Mouse (Mus musculus) left cerebral cortex, adult 8-10 months (tissue): ENCODE results near the gene Rfx7. TPM values are rescaled to one million over a fixed set of nuclear protein-coding genes. Genes with fewer than 3 reads are reported as not detected.
A peak's percentile ranks its signal among the peaks of the same experiment; 100 is the strongest.
"Not testable (repeated sequence)": the region's sequence is repeated elsewhere in the genome, so short reads cannot be mapped to it uniquely, and the experiment has no call there.

Experiments used
- DNase-seq, 2 experiments: peaks; one replicate each; pipeline ENCODE4 v3.0.0; 2022; ENCODE audit warnings: low spot score in 2 of 2
- total RNA-seq, 4 experiments: library from RNA; stranded (reverse); gene quantifications; 2 replicates each; pipeline ENCODE4 v1.2.4; 2022

Rfx7 gene
- total RNA-seq, 4 experiments from 2014 or later = 28.4 to 33.9 (median 29.6) TPM

DNA sequence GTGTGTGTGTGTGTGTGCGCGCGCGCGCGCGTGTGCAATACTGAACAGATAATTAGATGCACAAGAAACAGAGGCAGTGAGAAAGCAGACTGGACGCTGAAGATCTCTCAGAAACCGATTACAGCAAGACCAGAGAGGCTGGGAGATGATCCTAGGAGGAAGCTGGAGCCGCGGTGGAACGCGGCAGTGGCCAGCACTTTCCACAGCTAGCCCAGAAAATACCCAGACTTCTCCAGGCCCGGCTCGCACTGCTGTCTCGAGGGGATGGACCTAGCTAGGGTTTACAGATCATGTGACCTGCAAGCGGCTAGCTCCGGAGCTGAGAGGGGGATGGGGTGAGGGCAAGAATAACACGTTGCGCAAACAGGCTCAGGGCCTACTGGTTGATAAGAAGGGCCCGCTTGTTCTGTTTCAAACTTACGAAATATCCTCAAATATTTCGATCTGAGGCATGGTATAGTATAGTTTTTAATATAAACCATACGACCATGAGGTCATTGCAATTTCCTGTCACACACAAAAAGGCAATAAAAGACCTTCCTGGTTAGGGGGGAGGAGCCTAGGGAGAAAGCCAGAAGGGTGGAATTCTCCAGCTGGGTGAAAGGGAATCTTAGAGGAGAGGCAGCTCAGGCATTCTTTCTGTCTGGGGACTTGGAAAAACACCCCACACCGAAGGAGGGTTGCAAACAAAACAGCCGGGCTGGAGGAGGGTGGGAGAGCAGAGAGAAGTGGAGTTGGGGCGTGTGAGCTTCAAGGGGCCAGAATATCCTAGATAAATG, 108.0 kb downstream of the Rfx7 start:
- DNase-seq = peak; percentile 55 to 57

DNA sequence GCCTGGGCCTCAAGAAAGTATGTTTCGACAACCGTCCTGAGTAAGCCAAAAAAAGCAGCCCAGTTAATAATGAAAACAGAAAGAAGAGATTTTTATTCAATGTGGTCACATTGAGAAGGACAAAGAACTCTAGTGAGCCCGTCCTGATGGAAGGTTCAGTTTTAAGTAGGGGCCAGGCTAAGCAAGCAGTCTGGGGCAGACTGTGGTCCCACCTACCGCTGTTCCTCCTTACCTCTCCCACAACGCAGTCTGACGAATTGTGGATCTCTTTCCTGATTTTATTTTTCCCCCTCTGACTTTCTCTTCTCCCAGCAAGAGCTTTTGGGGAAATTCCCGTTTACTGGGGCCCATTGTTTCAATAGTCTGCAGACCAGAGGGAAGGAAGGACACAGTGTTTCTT, 108.6 kb downstream of the Rfx7 start:
- no peak for DNase-seq

- DNase-seq = no peak
Measured at GRCm38 (mm10) chr9:72641093-72641680, 109.1 kb downstream of the Rfx7 start.

GRCm38 (mm10) chr9:72642756-72643447, 110.9 kb downstream of the Rfx7 start:
- not testable (repeated sequence) for DNase-seq

DNA sequence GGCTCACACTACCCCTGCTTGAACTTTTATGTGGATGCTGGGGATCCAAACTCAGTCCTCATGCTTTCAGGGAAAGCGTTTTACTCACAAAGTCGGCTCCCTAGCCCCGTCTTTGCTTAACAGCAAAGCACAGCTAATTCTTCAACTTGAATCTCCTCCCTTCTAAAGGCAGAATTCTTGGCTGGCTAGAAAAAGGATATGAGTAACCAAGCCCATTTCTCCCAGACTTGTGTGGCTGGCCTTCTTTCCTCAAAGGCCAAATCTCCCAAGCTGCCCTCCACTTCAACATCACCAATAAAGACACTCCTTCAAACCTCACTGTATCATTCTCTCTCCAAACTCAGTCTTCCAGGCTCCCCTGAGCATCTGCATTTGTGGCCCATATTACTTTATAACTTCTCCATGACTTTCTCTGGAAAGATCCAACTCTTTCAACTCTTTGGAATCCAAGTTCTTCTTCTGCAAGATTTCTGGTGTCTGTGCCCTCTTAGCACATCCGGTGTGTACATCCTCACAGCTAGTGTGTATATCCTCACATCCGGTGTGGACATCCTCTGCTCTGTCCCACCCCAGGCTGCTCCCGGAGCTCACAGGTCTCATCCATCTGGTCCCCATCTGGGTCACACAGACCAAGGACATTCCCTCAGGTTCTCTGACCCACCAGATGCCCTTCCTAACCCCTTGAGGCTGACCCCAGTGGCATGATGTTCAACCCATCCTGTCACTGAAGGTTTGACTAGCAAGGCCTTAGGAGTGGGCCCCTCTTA, 111.8 kb downstream of the Rfx7 start:
- DNase-seq = no peak

- no peak for DNase-seq
Measured at GRCm38 (mm10) chr9:72644418-72645110, 112.5 kb downstream of the Rfx7 start.

GRCm38 (mm10) chr9:72649781-72650180, 117.7 kb downstream of the Rfx7 start:
- DNase-seq = no peak

- no peak for DNase-seq
Measured at GRCm38 (mm10) chr9:72652961-72653360, 120.9 kb downstream of the Rfx7 start.

GRCm38 (mm10) chr9:72653533-72653932, 121.5 kb downstream of the Rfx7 start:
- no peak for DNase-seq

DNA sequence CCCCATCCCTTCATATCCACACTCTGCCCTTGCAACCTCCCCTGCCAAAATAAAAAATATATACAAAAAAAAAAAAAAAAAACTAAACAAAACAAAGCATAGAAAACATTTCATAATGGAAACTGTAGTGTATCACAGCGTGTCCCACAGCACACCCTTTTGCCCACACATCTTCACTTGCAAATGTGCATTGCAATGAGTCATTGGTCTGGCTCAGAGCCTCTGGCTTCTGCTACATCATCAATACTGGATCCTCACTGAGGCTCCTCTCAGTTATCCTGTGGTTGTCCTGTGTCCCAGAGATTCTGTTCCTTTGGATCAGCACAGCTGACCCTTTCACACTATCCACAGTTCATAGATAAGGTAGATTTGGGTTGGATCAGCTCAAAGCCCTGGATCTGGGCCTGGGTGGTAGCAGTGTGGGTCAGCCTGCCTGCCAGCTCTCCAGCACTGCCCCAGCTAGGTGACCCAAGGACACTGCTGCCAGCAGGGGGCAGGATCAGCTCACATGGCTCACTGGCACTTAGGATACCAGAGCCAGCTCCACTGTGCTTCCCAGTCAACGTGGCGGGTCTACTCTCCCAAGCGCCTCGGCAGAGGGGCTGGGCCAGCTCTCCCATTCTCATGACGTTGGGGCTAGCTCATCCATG, 122.7 kb downstream of the Rfx7 start:
- no peak for DNase-seq

DNA sequence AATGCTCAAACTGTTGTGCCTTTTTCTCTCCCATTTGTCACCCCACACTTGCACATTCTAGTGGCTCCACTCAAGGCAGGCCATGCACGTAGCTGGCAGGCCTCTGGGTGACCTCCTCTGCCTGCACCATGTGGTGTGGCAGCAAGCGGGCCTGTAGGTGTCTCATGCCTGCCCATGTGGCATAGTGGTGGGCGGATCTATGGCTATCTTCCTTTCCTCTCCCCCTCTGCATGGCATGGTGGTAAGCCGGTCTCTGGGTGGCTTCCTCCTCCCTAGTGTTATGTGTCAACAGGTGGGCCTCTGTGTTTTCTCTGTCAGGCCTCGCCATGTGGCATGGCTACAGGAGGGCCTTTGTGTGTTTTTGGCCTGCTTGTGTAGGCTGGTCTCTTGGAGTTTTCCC, 123.6 kb downstream of the Rfx7 start:
- DNase-seq = no peak

DNA sequence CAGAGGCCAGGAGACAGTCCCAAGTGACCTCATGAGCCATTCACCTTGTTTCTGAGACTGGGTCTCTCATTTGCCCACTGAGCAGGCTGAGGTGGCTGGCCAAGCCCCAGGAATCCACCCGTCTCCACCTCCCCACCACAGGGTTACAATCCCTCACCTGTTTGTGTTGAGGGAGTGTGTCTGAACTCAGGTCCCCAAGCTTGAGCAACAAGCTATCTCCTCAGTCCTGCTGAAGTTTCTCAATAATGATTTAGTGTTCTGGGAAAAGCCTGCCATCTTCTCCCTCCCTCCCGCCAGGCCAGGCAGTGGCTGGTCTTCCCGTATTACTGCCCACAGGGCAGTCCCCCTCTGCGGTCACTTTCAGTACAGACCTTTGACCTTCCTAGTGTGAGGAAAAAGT, 124.5 kb downstream of the Rfx7 start:
- no peak for DNase-seq

GRCm38 (mm10) chr9:72656940-72657339, 124.9 kb downstream of the Rfx7 start:
- DNase-seq = no peak

DNA sequence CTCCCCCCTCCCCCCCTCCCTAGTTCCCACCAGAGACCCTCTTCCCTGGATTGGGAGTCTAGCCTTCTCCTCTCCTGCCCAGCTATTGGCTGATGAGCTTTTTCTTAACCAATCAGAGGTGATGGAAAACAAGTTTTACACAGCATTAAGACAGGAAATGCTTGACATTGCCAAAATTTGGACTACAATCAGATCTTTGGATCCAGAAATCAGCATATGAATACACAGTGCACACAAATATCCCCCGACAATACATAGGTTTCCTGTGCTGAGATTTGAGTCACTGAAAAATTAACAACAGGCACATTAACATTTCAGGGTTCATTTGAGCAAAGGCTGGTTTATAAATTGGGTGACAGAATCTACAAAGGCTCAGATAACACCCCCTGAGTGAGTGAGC, 125.7 kb downstream of the Rfx7 start:
- DNase-seq = no peak

DNA sequence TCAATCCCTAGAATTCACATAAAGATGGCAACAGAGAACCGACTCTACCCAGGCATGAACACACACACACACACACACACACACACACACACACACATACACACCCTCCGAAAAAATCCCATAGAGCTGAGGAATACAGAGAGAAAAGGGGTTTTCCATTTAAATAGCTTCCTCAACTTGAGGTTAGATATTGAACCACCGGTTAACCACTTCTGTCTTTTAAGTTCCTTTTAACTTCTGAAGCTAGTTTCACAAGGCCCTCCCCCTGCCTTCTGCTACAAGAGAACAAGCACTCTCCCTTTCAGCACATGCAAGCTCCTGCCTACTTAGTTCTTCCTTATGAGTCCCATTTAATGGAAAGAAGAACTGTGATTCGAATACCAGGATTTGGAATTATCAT, 128.1 kb downstream of the Rfx7 start:
- DNase-seq = no peak

DNA sequence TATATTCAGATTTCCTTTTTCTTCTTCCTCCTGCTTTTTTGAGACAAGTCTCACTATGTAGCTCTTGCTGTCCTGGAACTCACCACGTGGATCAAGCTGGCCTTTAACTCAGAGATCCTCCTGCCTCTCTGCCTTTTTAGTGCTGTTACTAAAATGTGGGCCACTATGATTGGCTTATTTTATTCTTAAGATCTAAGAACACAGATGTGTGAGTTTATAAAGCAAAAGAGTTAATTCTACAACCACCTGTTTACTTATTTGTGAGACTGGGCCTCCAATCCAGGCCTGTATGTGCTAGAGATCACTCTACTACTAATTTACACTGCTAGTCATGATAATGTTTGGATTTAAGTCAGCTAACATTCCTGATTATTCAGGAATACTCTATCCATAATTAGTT, 128.9 kb downstream of the Rfx7 start:
- DNase-seq = no peak

GRCm38 (mm10) chr9:72661561-72661894, 129.5 kb downstream of the Rfx7 start:
- no peak for DNase-seq

DNA sequence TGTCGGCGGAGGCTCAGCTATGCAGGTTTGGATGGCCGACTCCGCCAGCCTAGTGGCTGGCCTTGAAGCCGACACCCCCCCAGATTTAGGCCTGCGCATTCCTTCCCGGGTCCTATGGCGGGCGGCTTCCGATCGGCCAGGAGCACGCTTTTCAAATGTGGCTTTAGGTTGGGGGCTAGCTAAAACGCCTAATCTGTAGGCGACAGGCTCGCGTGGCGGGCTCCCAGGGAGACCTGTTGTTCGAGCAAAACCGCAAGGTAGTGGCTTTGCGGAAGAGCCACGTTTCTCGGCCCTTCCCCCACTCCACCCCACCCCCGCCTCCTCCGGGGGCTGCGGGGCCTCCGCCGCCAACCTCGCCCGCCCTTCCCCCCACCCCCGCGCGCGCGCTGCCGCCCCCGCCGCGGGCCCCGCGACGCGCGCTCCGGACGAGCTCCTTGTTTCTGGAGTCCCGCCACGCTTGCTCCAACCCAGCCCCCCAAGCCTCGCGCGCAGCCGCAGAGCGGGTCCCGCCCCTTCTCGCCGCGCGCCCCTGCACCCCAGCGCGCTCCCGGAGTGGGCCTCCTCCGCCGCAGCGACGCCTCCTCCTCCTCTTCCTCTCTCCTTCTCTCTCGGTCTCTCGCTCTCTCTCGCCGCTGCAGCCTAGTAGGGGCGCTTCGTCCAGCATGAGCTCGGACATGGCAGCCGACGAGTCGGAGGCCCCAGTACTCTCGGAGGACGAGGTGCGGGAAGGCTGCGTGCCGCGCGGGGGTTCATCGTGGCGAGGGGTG, 130.0 kb downstream of the Rfx7 start, which contains the start of gene Nedd4:
TSS of gene Nedd4 (plus strand) at position 452 of the 767 bp plus-strand sequence.
- peak; percentile 87 to 93 for DNase-seq

DNA sequence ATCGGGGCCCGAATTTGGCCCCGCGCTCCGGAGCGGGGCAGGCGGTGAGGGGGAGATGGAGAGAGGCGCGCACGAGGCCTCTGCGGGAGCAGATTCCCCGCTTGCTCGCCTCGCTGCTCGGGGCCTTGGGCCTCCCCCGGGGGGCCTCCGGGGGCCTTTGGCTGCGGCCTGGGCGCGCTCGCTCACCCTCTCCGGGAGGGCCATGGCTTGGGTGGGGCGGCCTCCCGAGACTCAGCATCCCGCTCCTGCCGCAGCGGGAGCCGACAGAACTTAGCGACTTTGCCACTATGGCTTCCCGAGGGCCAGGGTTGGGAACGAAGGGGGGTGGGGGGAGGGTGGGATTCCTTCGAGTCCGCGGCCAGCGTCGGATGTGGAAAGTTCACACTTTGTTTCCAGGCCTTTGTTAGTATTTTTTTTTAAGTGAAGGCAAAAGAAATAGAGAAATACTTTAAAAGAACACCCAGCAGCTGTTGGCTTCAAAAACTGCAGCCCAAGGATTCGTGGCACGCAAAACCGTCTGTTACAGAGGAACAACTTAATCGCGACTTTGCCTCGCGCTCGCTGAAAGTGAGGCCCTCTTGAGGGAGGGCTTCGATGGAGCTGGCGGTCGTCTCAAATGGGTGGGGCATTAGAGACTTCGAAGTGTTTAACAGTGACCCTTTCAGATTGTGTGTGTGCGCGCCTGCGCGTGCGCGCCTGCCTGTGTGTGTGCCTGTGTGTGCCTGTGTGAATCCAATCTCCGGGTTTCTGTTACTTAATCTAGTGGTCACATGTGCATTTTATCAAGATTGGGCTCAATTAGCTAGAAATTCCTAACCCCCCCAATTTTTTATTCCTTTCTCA, 130.9 kb downstream of the Rfx7 start:
- DNase-seq = peak; percentile 56 to 77
